Mouse (Mus musculus): ENCODE measurements around the gene Ambra1.

The Ambra1 gene

GRCm38 (mm10) chr2:91739586-91739985 lies 9.7 kb downstream of the Ambra1 start:
- DNase-seq: no peak

GRCm38 (mm10) chr2:91744686-91745085 lies 14.8 kb downstream of the Ambra1 start:
- no peak for DNase-seq

DNA sequence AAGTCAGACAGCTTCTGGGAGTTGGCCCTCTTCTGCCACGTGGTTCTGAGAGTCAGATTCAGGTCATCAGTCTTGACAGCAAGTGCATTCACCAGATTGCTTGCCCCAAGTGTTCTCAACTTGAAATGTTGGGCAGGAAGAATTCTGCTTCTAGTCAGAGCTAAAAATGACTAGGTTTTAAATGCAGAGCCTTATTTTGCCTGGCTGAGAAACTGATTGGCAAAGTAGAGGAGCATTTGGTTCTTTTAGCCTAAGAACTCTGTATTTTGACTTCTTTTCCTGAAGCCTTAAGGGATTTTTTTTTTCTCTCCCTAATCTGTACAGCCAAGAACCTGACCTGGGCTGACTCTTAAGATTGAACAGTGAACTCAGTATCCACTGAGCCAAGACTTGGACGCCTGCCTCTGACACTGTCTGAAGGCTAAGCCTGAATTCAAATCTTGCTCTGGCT lies 19.9 kb downstream of the Ambra1 start:
- DNase-seq: no peak

DNA sequence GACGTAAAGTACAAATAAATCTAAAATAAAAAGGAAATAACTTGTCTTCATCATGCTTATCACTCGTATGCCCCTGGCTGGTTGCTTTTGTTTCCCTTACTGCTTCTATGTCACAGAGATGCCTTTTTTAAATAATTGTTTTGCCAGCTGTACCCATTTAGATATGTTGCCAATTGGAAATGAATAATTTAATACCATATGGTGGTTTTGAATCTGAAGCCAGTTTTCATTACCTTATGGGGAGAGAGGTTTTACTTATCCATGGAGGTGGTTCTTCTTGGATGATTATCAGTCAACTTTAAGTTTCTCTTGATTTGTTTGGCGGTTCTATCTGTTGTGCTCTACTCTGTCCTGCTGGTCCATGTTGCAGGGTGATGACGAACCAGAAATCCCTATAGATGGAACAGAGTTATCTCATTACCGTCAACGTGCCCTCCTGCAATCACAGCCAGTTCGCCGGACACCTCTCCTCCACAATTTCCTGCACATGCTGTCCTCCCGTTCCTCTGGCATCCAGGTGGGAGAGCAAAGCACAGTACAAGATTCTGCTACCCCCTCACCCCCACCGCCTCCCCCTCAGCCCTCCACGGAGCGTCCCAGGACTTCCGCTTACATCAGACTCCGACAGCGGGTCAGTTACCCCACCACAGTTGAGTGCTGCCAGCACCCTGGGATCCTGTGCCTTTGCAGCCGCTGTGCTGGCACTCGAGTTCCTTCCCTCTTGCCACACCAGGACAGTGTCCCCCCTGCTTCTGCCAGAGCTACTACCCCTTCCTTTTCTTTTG lies 42.2 kb downstream of the Ambra1 start:
- no peak for DNase-seq

DNA sequence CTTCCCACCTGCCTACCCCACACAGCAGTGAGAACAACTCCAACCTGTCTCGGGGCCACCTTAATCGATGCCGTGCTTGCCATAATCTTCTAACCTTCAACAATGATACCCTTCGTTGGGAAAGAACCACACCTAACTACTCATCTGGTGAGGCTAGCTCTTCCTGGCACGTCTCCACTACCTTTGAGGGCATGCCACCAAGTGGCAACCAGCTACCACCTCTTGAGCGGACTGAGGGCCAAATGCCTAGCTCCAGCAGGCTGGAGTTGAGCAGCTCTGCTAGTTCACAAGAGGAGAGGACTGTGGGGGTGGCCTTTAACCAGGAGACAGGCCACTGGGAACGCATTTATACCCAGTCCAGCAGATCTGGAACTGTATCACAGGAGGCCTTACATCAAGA lies 43.4 kb downstream of the Ambra1 start:
- no peak for DNase-seq

- DNase-seq: peak; percentile 27 to 35
Measured at GRCm38 (mm10) chr2:91779166-91779565, 49.2 kb downstream of the Ambra1 start.

DNA sequence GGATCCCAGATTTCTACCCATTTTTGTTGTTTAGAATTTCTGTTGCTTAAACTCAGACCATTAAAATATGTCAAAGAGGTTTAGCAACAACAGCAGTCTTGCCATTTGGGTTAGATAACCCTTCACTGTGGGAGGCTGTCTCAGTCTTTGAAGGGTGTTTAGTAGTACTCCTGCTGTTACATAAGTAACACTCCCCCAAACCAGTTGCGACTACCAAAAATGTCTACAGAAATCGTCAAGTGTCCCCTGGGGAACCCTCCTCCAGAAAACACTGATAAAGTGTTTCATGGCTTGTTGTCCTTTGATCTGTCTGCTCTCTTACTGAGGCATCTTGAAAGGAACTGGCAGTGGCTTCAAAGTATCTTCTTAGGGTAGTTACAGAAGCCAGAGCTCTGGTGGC lies 61.7 kb downstream of the Ambra1 start:
- DNase-seq: no peak

DNA sequence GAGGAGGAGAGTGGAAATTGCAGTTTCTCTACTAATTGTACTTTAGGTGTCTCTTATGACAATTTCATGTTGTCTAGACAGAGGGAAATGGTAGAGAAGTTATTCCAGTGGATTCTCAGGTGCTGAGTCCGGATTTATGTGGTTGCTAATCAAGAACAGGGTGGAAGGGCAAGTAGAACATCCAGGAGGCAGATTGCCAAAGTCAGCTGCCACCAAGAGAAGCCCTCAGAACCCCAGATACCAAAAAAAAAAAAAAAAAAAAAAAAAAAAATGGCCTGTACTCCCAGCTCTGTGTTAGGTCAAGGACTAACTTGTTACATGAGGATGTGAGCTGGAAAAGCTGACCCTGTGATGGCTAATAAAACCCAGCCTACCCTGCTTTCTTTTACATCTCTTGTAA lies 62.4 kb downstream of the Ambra1 start:
- DNase-seq: no peak

DNA sequence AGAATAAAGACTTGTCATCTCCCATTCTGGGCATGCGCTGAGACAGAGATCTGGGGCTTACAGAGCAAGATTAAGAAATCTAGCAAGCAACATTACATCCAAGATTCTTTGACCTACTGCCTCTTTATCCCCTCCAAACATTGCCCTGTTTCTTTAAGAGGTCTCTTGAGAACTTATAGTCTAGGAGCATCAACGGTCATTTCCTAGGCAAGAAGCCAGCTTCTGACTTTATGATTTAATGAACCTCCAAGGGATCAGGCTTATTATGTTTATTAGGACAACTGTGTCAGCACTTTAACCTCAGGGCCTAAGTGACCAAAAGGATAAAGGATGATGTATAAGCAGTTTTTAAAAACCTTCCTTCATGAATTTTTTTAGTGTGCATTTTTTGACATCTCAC lies 64.5 kb downstream of the Ambra1 start:
- no peak for DNase-seq

DNA sequence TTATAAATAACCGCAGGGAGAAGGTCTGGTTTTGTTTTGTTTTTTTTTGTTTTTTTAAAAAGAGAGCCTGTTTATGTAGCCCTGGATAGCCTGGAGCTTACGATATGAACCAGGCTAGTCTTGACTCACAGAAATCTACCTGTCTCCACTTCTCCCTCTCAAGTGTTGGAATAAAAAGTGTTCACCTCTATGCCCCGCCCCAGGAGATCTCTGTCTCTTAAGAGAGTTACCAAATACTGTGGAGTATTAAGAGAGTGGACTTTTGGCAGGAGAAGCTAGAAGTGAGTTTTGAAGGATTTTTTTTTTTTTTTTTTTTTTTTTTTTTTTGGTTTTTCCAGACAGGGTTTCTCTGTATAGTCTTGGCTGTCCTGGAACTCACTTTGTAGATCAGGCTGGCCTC lies 65.2 kb downstream of the Ambra1 start:
- no peak for DNase-seq

GRCm38 (mm10) chr2:91811433-91811832 lies 81.5 kb downstream of the Ambra1 start:
- no peak for DNase-seq

DNA sequence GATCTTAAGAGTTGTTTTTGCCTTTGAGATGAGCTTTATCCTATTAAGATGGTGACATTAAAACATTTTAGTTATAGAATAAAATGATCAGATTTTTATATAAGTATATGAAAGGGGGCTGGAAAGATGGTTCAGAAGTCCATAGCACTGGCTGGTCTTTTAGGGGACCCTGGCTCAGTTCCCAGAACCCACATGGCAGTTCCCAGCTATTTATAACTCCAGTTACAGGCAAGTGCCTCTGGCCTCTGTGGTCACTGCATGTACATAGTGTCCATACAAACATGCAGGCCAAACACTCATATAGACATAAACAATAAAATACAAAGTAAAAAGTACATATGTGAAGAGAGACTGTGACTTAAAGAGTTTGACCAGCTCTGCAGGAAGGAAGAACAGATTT lies 86.8 kb downstream of the Ambra1 start:
- no peak for DNase-seq

GRCm38 (mm10) chr2:91832227-91832626 lies 102.3 kb downstream of the Ambra1 start:
- no peak for DNase-seq

DNA sequence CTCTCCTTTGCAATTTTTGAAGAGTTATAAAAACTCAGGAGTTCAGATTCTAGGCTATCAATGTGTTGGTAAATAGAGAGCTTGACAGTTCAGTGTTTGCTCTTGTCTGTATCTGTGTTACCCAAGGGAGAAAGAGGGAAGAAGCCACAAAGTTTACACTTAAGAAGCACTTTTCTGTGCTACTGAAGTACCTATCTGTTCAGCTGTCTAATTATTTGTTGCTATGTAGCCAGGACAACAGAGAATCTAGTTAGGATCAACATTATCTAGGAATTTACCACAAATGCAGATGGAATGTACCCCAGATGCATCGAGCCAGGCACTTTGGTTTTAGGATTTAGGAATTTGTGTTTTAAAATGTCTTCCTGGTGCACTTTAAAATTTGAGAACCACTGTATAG lies 104.3 kb downstream of the Ambra1 start:
- no peak for DNase-seq

GRCm38 (mm10) chr2:91835031-91835430 lies 105.1 kb downstream of the Ambra1 start:
- no peak for DNase-seq

GRCm38 (mm10) chr2:91835631-91836030 lies 105.7 kb downstream of the Ambra1 start:
- DNase-seq: no peak

GRCm38 (mm10) chr2:91844085-91844484 lies 114.2 kb downstream of the Ambra1 start:
- peak; percentile 9 to 11 for DNase-seq

DNA sequence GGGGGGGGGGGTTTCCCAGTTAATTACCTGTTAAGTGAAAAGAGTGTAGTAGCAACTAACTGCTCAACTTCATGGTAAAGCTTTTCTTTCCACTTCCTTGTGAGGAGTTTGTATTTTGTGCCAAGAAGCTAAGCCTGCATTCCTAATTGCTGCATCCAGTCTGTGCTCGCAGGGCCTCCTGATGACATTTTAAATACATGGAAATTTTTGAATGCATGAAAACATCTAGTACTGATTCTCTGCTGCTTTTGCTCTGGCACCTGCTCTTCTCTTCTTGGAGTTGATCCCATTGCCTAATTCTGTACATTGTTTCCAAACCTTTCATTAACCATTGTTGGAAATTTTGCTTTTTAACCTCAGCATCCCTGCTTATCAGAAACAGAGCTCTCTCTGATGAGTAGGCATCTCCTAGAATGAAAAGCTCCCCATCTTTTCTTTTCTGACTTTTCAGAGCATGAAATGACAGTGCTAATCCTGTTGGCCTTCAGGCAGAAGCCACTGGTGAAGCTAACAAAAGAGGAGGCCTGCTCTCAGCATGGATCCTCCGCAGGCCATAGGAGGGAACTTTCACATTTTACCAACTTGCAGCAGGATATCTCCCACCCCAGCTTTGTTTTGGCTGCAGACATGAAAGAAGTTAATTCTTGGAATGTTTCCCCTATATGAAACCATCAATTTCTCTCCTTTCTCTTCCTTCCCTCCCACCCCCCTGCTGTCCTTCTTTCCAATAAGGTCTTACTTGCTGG lies 122.7 kb downstream of the Ambra1 start:
- no peak for DNase-seq

DNA sequence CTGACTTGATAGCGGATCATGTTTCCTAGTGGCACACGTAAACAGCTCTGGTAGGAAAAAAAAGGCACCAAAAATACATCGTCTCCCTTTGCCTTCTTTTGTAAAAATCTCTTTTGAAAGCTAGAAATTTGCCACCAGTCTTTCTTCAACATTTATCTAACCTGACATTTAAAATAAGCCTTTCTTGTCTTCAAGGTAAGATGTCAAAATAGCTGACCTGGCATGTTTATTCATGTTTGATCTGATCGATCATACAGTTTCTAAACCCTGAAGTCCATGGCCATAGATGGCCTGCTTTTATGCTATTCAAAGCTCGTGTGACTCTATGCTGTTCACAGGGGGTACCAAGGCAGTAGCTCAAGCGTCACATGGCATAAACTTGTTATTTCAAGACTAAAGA lies 124.6 kb downstream of the Ambra1 start:
- DNase-seq: no peak

DNA sequence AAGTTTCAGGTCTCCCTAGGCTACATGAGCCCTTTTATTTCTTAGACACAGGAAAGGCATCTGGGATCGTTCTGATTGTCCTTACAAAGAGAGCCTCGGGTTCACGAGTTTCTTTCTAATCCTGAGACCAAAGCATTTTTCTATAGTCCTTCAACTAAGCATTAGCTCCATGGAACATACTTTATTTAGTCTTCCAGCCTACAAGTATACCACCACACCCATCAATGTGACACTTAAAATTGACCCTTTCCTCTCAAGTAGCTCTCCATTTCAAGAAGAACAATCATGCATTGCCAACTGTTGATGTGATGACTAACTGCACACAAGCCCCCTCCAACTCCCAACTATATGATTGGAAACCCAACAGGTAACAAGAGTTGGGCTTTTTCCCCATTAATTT lies 127.0 kb downstream of the Ambra1 start:
- DNase-seq: no peak

DNA sequence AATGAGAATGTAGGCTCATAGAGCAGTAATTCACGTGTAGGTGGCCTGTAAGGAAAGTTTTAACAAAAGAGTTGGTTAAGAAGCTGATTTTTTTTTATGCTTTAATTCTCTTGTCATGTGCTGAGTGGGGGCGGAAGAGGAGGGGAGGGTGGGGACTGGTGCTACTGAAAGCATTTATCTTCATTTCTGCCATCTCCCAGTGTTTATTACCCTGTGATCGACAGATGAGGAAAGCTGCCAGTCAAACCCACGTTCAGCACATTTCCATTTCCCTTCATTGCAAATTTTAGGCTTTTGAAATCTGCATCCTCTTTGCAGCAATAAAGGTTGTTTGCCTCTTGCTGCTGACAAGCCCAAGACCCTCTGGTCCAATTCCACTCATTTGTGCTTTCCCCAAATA lies 129.5 kb downstream of the Ambra1 start:
- DNase-seq: no peak

- DNase-seq: no peak
Measured at GRCm38 (mm10) chr2:91870754-91871153, 140.8 kb downstream of the Ambra1 start.

DNA sequence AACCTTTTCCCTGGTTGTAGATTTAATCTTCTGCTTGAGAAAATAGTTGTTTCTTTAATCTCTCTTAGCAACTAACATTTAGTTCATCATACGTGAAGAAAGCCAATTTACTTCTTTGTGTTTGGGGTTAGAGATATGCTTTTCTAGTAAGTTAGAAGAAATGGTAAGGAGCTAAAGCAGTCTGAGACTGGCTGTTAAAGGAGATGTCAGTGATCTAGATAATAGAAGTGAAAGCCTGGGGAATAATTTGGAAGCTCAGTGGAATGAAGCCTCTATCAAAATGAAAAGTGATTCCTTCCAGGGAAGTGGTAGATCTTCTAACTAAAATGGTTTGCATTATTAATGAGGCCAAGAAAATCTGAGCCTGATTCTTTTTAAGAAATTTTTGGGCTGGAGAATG lies 141.3 kb downstream of the Ambra1 start:
- no peak for DNase-seq

GRCm38 (mm10) chr2:91872658-91873057 lies 142.7 kb downstream of the Ambra1 start:
- DNase-seq: no peak
